ENCODE assay signal across 19 mouse cellular contexts in the genomic region with DNA sequence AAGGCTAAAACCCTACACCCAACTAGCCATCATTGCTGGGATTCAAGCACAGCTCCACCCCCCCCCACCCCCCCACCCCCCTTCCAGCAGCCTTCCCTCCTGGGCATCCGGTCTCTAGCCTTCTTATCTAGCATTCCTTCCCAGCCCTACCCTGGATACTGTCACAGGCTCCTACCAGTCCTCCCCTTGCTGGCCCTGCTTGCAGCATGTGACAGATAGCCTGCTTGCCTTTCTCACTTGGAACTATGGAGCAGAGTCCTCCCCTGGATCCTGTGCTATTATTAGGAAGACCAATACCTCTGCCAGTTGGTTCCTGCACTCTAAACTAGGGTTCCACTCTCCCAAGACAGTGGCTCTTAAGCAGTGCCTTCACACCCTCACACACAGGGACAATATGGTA. TPM values are rescaled to one million over a fixed set of nuclear protein-coding genes. Genes with fewer than 3 reads are reported as not detected.
A peak's percentile ranks its signal among the peaks of the same experiment; 100 is the strongest.
DNase-seq lines count a peak whose midpoint lies in the region; ATAC-seq and TF ChIP-seq lines count a peak whose summit lies in the region.
"Had no signal": no experiment of that assay in that cellular context is flagged by ENCODE, and none has a peak within 500 bp of the region (broad histone marks: within the 10 kb centered on the region; RNA-seq: fewer than 3 reads in every experiment).

No protein-coding gene starts in this region.

- peak; percentile 30 for DNase-seq in embryo, embryonic 9.5 days (ENCODE audit: extremely low spot score)
- DNase-seq in heart, adult 8-10 months (ENCODE audit: low spot score) = peak; percentile 80
- DNase-seq in heart, postnatal 25 days (ENCODE audit: low spot score) = peak; percentile 51
- DNase-seq in lung, postnatal 0 days (ENCODE audit: low spot score) = peak; percentile 38
- no peak for DNase-seq in right cerebral cortex, postnatal 4 days
- DNase-seq in kidney, adult 2 months = no peak
- DNase-seq: adrenal gland, adult 8-10 months; kidney, postnatal 14 days; right cerebral cortex, adult 18-20 months had no signal

- no peaks in the 10 kb centered on the region for H3K27me3 ChIP-seq in lung, postnatal 0 days (replicated peaks; ENCODE audit: insufficient read depth, low read length)
- H3K27me3 ChIP-seq in kidney, embryonic 15.5 days = no peaks in the 10 kb centered on the region
- H3K27me3 ChIP-seq in kidney, adult 2 months (replicated peaks; ENCODE audit: control insufficient read depth, insufficient read depth, low read length) = no peaks in the 10 kb centered on the region
- H3K27me3 ChIP-seq: CH12.LX; limb, embryonic 15.5 days; midbrain, embryonic 13.5 days; neural tube, embryonic 13.5 days had no signal

- 0 out of 2 replicates have a peak overlapping the region, but pooled peaks have one; percentile 21 for H3K27ac ChIP-seq in lung, postnatal 0 days (ENCODE audit: low read length)
- no peak overlapping the region for H3K27ac ChIP-seq in kidney, embryonic 15.5 days
- no peak overlapping the region for H3K27ac ChIP-seq in kidney, adult 2 months (ENCODE audit: insufficient read depth, low read depth, low read length)
- H3K27ac ChIP-seq: hindbrain, embryonic 14.5 days; left cerebral cortex, adult 2 months; limb, embryonic 15.5 days; midbrain, embryonic 13.5 days; neural tube, embryonic 13.5 days had no signal

- peaks cover 23% of the 10 kb centered on the region; the same call in 1 of the 2 replicates for H3K4me1 ChIP-seq in lung, postnatal 0 days (ENCODE audit: insufficient read depth, low read depth, low read length)
- H3K4me1 ChIP-seq in kidney, embryonic 15.5 days = peaks cover 35% of the 10 kb centered on the region
- no peaks in the 10 kb centered on the region; the same call in 1 of the 2 replicates for H3K4me1 ChIP-seq in kidney, adult 2 months (ENCODE audit: control insufficient read depth, insufficient read depth, low read length)

- ATAC-seq in lung, postnatal 0 days = peak; percentile 34
- ATAC-seq in kidney, embryonic 15.5 days (replicated peaks; ENCODE audit: low FRiP score) = no peak
- ATAC-seq in granulocyte monocyte progenitor cell, adult 5-6 weeks (replicated peaks; ENCODE audit: poor library complexity, severe bottlenecking) = no peak
- ATAC-seq: midbrain, embryonic 13.5 days had no signal

- TF ChIP-seq CTCF in lung, postnatal 0 days (IDR thresholded peaks at IDR 0.05) = no peak
- no peak for TF ChIP-seq CTCF in kidney, adult 2 months (conservative IDR thresholded peaks at IDR 0.05; ENCODE audit: insufficient read depth, insufficient read length, low read depth, low read length)

- 0 out of 2 replicates have a peak, but pooled peaks have one; percentile 21 for TF ChIP-seq EP300 in lung, postnatal 0 days (IDR thresholded peaks at IDR 0.05)

- no peak overlapping the region for H3K4me3 ChIP-seq in lung, postnatal 0 days (ENCODE audit: low read depth, low read length)
- H3K4me3 ChIP-seq in kidney, embryonic 15.5 days (replicated peaks) = no peak overlapping the region
- no peak overlapping the region for H3K4me3 ChIP-seq in kidney, adult 2 months (ENCODE audit: insufficient read depth, low read depth, low read length)
- H3K4me3 ChIP-seq: erythroblast, embryonic 14.5 days; left cerebral cortex, adult 2 months; limb, embryonic 15.5 days; midbrain, embryonic 13.5 days; neural tube, embryonic 13.5 days had no signal

- no peaks in the 10 kb centered on the region for H3K36me3 ChIP-seq in lung, postnatal 0 days (ENCODE audit: insufficient read depth, low read length)
- H3K36me3 ChIP-seq in kidney, embryonic 15.5 days = no peaks in the 10 kb centered on the region
- H3K36me3 ChIP-seq in kidney, adult 2 months (ENCODE audit: control insufficient read depth, insufficient read depth, low read length) = no peaks in the 10 kb centered on the region
- H3K36me3 ChIP-seq: limb, embryonic 15.5 days; midbrain, embryonic 13.5 days; neural tube, embryonic 13.5 days had no signal

- H3K9ac ChIP-seq in lung, postnatal 0 days (replicated peaks; ENCODE audit: low read depth) = no peak overlapping the region
- no peak overlapping the region for H3K9ac ChIP-seq in kidney, embryonic 15.5 days
- H3K9ac ChIP-seq: hindbrain, embryonic 14.5 days; limb, embryonic 15.5 days; midbrain, embryonic 13.5 days; neural tube, embryonic 13.5 days had no signal

- H3K4me2 ChIP-seq in lung, postnatal 0 days (replicated peaks; ENCODE audit: low read depth, low read length) = no peak overlapping the region
- H3K4me2 ChIP-seq in kidney, embryonic 15.5 days = no peak overlapping the region
- H3K4me2 ChIP-seq: hindbrain, embryonic 14.5 days; limb, embryonic 15.5 days; midbrain, embryonic 13.5 days; neural tube, embryonic 13.5 days had no signal

- 10% methylated on average over 1 of the region's 1 CpGs for WGBS in lung, postnatal 0 days
- WGBS in kidney, embryonic 15.5 days = 44% methylated on average over 1 of the region's 1 CpGs
- WGBS in kidney, adult 2 months = 27% methylated on average over 1 of the region's 1 CpGs

- H3K9me3 ChIP-seq in lung, postnatal 0 days (ENCODE audit: low read length) = no peaks in the 10 kb centered on the region
- H3K9me3 ChIP-seq in kidney, embryonic 15.5 days (replicated peaks) = no peaks in the 10 kb centered on the region
- H3K9me3 ChIP-seq: limb, embryonic 15.5 days; midbrain, embryonic 13.5 days; neural tube, embryonic 13.5 days had no signal

- intact Hi-C loops in heart, postnatal 25 days (cut with DNase I) = loop anchor here (5.0 kb wide), 1 partner anchor 207 kb away; no protein-coding TSS in a partner anchor

- no peak for TF ChIP-seq POLR2A in kidney, adult 2 months (IDR thresholded peaks at IDR 0.05; ENCODE audit: low read depth, low read length)

RNA-seq across cellular contexts. Expression of gene Tead1, which starts 18.8 kb away (rescaled TPM):
- 100 to 1,000 TPM; 166 to 191 (median 175) TPM for total RNA-seq in heart, adult 8-10 months (2022)
- total RNA-seq in heart, postnatal 25 days (2021) = 100 to 1,000 TPM; 181 to 186 TPM
- polyA plus RNA-seq in lung, postnatal 0 days (2015; fragmentation: Nextera tagmentation; extraction: Ambion mirVana) = 23.0 and 28.8 TPM in 2 replicates
- 27.6 and 30.4 TPM in 2 replicates for polyA plus RNA-seq in kidney, embryonic 15.5 days (2015; fragmentation: Nextera tagmentation; extraction: Ambion mirVana)
- not detected in 2 replicates for total RNA-seq in granulocyte monocyte progenitor cell, adult 5-6 weeks (2014; fragmentation: Nextera tagmentation)
- total RNA-seq in granulocyte monocyte progenitor cell, adult 5-6 weeks (2017) = not detected in 2 replicates
- 14.7 TPM in 2 replicates for polyA plus RNA-seq in kidney, adult 2 months (2012; rRNA removed)
- total RNA-seq: CH12.LX; common myeloid progenitor, adult 5-6 weeks had no signal
- polyA plus RNA-seq: erythroblast, embryonic 14.5 days had no signal

Comparison
In these comparisons a context has a peak if more than half of its experiments do, and no peak if none do; other contexts are left out.
1. DNase-seq: peak in embryo, embryonic 9.5 days (single experiment), heart, adult 8-10 months (single experiment), heart, postnatal 25 days (single experiment) and lung, postnatal 0 days (single experiment); none in right cerebral cortex, postnatal 4 days (single experiment) and kidney, adult 2 months (single experiment).
2. RNA of gene Tead1, which starts 18.8 kb away (total RNA-seq): 181 to 186 TPM in heart, postnatal 25 days and 166 to 191 TPM in heart, adult 8-10 months; not detected in granulocyte monocyte progenitor cell, adult 5-6 weeks; every median in the first group is over 100 times any median in the second.